Mouse (Mus musculus) spleen, embryonic (tissue): ENCODE data around the gene Alg9.

Source experiments
- CTCF ChIA-PET: fragments of 350-600 bp; sonication (Branson Sonifier 250); formaldehyde crosslinking; loops from one replicate; lab custom pipeline; 2022; lab: Charles Lee

Alg9 gene

DNA sequence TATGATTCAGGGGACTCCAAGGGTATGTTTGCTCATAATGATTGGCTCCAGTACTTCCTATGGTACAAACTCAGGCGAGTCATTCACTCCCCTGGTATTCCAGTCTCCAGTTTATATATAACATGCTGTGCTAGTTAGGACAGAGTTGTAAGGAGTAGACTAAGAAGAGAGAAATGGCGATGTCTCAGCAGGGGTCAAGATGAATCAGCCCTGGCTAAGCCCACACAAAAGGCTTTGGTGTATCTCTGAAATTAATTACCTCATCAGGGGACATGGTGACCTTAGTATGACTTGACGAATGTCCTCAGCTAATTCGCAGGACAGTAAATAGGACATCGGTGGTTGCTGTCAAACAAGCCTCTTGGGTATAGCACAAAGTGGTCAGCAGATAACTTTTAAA, 18.1 kb upstream of the Alg9 start:
- CTCF ChIA-PET: no interaction called here

DNA sequence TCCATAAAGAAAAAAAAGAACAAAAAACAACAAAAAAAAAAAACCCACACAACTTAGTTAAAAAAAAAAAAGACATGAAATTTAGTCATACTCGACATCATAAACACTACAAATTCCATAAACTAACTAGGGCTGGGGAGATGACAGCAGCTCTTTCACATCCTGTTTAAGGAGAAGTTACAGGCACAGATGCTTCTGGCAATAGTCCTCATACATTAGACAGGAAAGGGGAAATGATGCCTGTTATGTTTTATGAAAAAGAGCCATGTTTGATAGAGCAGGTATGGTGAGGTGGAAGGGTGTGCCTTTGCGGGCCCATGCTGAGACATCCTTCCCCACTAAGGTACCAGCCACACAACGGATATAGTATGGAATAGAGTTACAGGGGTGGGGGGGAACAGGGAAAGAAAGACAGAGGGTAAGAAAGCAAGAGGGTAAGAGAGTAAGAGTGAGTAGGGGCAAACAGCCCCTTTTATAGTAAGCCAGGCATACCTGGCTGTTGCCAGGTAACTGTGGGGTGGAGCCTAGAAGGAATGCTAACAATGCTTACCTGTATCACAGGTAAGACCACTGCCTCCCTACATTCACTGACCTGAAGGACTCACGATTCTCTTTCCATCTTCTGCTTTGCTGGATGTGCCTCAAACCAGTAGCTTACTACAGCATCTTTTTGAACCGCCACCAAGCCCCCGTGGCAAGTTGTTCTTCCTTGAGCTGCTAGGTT, 13.1 kb upstream of the Alg9 start:
- CTCF ChIA-PET: no interaction called here

DNA sequence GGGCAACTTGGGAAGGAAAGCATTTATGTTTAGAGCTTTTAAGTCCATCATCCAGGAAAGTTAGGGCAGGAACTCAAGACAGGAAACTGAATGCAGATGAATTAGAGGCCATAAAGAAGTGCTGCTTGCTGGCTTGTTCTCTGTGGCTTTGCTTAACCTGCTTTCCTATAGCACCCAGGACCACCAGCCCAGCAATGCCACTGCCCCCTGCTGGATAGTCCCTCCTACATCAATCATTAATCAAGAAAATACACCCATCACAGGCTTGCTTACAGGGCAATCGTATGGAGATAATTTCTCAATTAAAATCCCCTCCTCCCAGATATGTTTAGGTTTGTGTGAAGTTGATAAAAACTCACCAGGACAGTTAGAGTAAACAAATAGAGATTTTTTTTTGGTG, 11.5 kb upstream of the Alg9 start:
- CTCF ChIA-PET: interaction anchor here (0.6 kb wide), 1 partner anchor 43 kb away, joined by 3 read pairs; no protein-coding TSS in a partner anchor

DNA sequence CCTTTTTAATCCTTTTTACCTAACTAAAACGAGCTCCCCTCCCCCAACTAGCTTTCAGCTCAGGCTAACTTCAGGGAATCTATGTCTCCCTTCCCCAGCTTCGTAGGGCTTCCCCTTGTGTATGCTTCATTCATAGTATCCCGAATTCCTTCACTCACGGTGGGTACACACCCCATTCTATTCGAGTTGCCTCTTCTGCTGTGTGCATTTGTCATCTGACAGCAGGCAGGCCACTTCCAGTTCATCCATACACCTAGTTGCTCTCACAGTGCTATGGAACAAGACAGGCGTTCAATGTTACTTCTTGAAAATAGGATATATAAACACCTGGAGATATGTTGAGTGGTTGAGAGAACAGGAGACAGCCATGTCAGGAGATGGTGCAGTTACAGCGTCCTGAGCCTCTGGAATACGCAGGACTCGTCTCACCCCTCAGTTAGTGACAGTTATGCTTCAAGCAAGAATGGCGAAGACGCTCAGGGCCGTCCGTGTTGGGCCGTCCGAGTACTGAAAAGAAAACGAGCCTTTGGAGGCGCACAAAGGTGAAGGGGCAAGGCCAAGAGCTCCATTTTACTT, 7.2 kb upstream of the Alg9 start:
- CTCF ChIA-PET: interaction anchor here (0.5 to 0.7 kb wide), 2 partner anchors 47 to 82 kb away, joined by 3 to 6 read pairs; no protein-coding TSS in a partner anchor

DNA sequence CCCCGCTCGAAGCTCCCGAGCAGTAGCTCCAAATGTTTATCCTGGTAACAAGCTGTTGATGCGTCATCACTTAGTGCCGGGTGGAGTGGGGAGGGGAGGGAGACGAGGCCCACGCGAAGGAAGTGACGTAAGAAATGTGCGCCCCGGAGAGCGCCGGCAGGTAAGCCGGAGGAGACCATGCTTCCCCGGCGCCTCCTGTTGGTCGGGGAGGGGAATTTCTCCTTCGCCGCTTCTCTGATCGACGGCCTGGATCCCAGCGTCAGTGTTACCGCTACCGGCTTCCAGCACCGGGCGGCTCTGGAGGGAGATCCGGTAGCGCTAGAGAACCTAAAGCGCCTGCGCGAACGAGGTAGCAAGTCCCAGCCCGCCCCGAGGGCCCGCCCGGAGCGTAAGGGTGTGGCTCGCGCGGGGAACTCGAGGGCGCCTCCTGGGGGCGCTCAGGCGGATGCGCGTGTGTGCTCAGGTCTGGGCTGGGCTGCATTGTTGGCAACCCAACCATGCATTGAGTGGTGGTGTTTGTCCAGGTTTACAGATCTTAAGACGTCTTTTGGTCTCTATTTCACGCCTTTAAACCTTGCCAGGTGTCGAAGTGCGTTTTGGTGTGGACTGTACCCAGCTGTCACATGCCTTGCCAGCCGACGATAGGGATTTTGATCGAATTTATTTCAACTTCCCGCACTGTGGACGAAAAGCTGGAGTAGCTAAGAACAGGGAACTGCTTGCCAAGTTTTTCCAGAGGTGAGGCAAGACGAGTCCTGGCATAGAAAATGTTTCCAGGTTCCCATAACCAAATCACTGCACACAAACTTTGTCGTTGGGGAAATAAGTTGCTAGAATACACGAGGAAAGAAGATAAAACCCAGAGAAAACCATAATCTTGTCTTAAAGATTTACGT, 6.5 kb upstream of the Alg9 start, which contains the start of gene Fdxacb1:
Fdxacb1 (plus strand) TSS at position 130 of the 896 bp plus-strand sequence.
- CTCF ChIA-PET: no interaction called here

DNA sequence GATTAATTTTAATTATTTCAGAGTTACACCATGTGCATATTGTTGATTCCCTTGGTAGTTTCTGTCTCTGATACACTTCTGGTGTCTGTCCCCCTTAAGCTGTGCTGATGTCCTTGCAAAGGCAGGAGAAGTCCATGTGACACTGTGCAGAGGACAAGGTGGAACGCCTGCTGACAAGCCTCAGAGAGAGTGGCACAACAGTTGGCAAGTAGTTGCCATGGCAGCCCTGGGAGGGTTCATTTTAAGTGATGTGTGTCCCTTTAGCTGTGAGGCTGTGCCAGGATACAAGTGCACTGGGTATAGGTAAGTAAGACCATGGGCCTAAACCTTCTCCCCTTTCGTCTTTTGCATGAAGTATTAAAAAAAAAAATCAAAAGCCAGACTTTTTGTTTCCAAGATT, 4.8 kb upstream of the Alg9 start:
- CTCF ChIA-PET: no interaction called here

DNA sequence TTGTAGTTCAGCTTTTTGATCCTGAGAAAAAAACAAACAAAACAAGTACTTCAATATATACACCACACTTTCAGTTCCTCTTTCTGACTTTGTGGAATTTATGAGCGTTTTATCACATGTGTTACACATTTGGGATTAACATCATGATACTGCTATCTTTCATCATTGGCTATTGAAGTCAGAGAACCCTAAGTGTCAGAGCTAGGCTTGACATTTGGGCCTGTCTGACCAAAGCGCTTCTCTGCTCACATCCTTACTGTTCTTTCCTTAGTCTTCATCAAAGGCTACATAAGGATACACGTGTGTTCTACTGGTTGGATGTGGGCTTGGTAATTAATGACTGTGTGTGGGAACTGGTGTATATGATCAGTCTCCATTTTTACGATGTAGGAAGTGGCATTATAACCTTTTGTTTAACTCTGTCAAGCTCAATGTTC, 775 bp upstream of the Alg9 start:
- CTCF ChIA-PET: interaction anchor here (0.5 to 1.3 kb wide), 4 partner anchors 10 to 1527 kb away, joined by 3 to 11 read pairs (median 4); no protein-coding TSS in a partner anchor

DNA sequence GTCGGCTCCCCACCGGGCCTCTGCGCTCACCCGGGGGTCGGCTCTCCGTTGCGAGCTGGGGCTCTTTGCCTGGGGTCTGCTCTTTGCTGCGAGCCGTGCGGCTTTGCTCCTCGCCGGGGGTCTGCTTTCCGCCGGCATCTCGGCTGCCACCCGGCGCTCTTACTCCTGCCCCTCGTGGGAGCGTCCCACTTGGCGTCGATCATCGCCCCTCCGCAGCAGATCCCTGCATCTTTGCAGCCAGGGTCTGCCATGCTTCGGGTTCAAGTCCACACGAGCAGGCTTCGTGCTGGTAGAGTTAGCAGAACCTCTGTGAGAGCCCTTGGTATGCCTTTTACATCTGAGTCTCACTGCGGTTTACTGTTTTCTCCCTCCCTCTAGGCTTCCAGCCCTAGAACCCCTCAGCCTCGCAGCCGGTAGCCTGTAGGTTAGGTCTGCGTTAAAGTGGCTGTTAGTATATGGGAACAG, 875 bp downstream of the Alg9 start:
- CTCF ChIA-PET: no interaction called here

DNA sequence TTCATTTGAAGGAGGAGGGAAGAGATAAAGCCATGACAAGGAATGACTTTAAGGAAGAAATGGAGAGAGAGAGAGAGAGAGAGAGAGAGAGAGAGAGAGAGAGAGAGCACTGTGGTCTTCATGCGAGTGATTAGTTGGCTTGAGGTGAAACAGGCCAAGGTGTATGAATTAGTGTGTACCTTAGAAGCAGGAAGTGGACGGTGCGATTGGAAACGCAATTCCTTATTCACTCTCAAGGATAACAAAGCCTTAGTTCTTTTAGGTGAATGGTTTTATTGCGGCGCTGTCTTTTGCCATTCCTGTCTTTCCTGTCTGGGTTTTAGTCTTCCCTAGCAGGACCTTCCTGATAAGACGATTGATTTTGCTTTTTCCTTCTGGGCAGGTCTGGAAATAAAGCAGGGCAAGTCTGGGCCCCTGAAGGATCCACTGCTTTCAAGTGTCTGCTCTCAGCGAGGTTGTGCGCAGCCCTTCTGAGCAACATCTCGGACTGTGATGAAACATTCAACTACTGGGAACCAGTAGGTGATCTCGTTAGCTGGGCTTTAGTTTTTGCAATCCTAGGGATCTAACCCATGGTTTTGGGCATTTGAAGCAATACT, 1.4 kb downstream of the Alg9 start:
- CTCF ChIA-PET: no interaction called here

DNA sequence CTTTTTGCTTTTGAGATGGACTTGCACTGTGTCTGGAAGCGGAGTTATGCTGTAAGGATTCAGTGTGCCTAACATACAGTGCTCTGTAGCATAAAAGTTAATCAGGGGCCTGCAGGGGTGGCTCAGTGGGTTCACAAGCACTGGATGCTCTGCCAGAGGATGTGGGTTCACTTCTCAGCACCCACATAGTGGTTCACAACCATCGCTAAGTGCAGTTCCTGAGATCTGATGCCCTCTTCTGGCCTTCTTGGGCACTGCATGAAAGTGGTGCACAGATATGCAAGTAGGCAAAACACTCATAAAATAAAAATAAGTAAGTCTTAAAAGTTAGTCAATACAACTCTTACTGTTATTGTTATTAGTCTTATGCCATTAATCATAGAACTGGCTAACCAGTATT, 7.3 kb downstream of the Alg9 start:
- CTCF ChIA-PET: interaction anchor here (0.9 kb wide), 1 partner anchor 35 kb away, joined by 4 read pairs; no protein-coding TSS in a partner anchor

DNA sequence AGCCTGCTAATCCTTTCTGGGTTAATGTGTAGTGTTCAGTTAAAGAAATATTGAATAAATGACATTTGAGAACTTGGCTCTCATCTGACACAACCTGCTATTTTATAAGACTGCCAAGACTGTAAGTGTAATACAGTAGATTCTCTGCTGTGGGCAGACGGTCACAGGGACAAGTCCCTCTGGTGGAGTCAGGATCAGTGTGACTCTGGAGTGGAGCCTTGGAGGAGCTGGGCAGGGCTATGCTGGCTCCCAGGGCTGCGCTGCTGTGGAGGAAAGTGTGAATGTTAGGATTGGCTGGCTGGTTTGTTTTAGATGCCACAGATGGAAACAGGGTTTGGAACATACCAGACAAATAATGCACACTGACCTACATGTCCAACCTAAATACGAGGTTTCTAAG, 20.4 kb downstream of the Alg9 start:
- CTCF ChIA-PET: no interaction called here

DNA sequence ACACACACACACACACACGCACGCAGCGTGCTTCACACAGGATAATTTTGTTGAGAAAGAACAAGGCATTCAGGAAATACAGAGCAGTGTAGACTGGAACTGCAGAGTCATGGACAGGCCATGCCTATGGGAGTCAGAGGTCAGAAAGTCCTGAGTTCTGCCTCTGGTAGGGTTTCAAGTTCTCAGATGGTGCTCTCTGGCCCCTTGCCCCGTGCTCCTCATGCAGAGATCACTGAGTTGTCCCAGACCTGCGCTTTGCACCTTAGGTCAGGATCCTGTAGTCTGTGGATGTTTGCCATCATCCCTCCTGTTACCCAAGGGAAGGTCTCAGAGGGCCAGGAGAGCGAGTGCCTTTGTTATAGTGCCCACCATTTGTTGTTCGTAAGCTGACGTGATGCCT, 22.0 kb downstream of the Alg9 start:
- CTCF ChIA-PET: no interaction called here

DNA sequence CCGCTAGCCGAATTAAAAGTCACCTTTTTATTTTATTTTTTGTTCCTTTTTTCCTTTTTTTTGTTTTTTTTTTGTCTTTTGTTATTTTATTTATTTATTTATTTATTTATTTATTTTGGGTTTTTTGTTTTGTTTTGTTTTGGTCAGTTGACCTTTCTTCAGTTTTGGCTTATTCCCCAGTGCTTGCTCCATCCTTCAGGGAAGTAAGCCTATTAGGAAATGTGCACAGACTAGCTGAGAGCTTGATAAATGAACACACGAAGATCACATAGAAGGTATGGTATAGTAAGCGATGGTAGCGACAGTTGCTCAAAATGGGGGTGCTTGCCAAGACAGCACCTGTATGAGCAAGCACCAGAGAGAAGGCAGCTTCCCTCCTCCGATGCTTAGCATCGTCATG, 22.8 kb downstream of the Alg9 start:
- CTCF ChIA-PET: no interaction called here

DNA sequence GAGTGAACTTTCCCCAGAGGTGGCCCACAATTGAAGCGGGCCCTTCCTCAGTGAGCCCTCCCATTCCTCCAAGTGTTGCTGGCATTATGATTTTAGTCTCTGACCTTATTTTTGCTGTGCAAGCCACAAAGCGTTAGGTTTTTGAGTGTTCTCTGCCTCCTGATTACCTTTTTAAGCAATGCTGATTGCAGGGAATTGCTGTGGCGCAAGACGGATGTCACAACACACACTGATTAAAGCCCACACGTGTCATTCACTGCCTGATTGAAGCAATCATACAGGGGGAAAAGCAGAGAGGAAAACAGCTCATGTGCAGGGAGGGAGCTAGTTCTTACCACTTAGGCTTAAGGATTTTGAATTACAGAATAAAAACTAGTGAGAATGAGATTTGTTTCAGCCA, 23.5 kb downstream of the Alg9 start:
- CTCF ChIA-PET: no interaction called here

DNA sequence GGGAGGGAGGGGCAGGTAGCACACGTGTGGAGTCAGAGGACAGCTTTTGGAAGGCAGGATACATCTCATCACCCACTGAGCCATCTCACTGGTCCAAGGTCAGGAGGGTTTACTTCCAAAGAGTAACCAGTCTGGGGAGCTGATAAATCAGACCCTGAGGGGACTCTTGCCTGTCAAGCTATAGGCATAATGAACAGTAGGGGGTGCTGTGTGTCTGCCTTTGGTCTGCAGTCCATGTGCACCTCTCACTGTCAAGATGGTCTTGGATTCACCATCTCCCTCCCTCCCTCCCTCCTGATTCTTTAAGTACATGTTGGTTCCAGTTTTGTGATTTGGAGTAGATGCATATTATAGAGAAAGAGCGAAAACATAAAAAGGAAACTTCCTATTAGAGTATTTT, 26.2 kb downstream of the Alg9 start:
- CTCF ChIA-PET: interaction anchor here (0.6 to 0.7 kb wide), 3 partner anchors 11 to 979 kb away, joined by 3 to 10 read pairs (median 10); no protein-coding TSS in a partner anchor

DNA sequence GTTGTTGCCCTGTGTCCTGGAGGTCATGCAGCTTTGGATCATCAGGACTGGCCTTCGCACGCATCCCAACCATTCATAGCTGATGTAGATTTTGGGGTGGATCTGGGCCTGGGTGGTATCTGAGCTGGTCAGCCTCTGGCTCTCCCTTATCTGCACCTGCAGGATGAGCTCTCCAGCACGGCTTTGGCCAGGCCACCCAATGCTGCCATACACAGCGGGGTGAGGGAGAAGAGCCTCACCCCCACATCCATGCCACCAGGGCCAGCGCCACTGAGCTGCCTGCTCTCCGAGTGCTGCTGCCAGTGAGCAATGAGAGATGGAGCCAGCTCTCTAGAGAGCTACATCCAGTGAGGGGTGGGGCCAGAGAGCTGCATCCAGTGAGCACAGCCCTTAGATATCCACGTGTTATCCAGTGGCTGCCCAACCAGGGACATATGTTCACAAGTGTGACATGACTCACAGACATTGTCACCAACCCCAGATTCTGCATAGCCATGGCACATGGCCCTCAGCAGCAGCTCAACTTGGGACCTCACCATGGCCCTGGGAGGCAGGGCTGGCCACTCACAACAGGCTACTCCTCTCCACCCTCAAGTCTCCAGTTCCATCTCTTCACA, 28.3 kb downstream of the Alg9 start:
- CTCF ChIA-PET: interaction anchor here (0.5 kb wide), 1 partner anchor 10 kb away, joined by 3 read pairs; no protein-coding TSS in a partner anchor

DNA sequence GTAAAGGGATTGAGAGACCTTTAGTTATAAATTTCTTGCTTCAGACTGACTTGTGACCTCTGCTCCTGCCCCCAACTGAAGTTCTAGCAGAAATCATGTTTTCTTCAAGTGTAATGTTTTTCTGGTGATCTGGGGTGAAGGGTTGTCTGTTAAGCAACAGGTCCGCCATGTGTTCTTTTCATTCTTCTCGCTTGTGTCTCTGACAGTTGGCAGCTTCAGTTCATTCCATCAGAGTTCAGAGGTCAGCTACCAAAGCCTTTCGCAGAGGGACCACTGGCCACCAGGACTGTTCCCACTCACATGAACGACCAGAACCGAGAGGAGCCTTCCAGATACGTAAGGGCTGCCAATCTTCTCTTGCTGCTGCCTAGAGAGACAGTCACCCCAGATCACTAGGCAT, 33.7 kb downstream of the Alg9 start:
- CTCF ChIA-PET: no interaction called here

DNA sequence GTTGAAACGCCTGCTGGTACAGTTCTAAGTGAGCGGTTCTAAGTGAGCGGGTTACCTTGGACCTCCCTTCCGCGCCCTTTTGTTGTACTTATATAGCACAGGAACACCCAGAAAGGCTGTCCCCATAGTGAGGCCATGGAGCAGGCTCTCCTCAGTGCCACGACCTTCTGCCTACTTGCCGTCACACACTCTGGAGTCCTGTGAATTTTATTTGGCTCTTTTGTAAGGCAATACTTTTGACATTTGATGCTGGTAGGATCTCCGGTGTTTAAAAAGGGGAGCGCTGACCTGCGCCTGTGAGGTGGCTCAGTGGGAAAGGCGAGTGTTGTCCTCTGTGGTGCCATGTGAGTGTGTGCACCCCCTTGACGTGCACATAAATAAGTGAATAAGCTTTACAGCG, 34.3 kb downstream of the Alg9 start:
- CTCF ChIA-PET: no interaction called here

DNA sequence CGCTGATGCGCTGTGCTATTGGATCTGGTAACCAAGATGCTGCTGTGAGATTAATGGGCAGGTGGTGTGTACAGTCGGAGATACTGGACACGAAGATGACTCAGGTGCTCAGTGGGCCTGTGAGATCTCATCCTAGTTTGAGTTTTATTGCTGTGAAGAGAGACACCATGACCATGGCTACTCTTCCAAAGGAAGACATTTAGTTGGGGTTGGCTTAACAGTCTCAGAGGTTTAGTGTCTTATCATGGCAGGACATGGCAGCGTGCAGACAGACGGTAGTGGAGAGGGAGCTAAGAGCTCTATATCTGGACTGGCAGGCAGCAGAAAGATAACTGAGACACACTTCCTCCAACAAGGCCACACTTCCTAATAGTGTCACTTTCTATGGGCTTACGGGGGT, 36.4 kb downstream of the Alg9 start:
- CTCF ChIA-PET: no interaction called here

DNA sequence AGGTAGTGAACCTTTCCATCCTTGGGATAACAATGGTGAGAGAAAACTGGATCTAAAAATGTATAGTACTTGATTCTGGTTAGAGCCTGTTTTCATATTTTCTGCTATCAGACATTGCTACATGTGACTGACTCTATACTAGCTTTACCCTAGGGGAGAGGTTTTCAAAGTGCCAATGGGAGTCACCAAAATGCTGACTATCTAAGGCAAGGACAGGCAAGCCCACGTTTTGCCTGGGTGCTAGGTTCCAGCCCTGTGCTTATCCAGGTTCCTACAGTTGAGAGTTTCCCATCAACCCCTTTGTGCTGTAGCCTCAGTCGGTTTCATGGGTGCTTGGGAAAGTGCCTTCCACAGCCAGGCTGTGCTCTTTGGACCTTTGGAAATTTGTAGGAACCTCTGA, 36.9 kb downstream of the Alg9 start:
- CTCF ChIA-PET: interaction anchor here (0.8 kb wide), 1 partner anchor 1097 kb away, joined by 3 read pairs; no protein-coding TSS in a partner anchor

DNA sequence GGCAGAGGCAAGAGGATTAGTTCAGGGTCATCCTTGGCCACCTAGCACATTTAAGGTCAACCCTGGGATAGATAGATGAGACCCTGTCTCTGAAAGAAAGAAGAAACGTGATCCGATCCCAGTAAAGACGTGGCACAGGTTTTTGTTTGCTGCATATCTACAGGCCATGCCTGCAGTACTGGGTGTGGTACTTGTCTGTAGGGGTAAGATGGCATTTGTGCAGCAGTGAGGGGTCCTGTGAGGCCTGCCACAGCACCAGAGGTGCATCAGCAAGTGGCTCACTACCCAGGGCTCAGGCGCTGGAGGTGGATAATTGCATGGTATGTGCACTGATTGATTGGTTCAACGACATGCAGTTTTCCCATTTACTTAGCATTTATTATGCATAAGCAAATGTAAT, 39.0 kb downstream of the Alg9 start:
- CTCF ChIA-PET: no interaction called here
